Mouse (Mus musculus) spleen, adult 2 months (tissue): Measurements from ENCODE around the gene Cyb5rl.

Experiments
- CTCF ChIP-seq: fragments of 200-500 bp; IDR thresholded peaks from 2 replicates; pipeline ENCODE4 v1.5.1; 2011; ENCODE audit warnings: mild to moderate bottlenecking, inconsistent platforms; ENCODE audit not compliant: insufficient read depth, insufficient read length, insufficient replicate concordance; ENCODE audit errors: extremely low read depth
- POLR2A ChIP-seq: fragments of 200-500 bp; IDR thresholded peaks from 2 replicates; pipeline ENCODE4 v1.6.1; 2011; ENCODE audit warnings: low read depth, low read length, inconsistent platforms

DNA sequence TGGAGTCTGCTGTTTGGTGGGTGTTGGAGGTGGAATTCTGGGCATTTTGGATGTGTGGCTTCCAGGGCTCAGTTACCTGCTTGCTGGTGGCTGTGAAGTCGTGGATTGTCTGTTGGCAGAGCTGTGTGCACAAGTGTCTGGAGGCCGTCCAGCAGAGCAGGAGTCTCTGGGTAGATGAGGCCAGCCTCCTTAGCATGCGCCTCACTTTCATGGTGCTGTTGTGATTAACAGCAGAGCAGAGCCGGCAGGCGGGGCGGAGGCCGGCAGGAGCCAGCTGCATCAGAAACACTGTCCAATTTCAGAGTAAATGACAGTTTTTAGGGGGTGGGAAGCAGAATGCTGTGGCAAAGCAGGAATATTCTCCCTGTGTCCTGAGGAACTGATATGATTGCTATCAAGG, 47.8 kb upstream of the Cyb5rl start:
- no peak for TF ChIP-seq POLR2A
- no peak for TF ChIP-seq CTCF
